Mouse (Mus musculus) embryo, embryonic 10.5 days (tissue): ENCODE measurements around the gene Col5a1.

Experiments used
- DNase-seq: peaks from one replicate; pipeline ENCODE4 v3.0.0-alpha.2; 2015; ENCODE audit warnings: low spot score

Gene Col5a1

DNA sequence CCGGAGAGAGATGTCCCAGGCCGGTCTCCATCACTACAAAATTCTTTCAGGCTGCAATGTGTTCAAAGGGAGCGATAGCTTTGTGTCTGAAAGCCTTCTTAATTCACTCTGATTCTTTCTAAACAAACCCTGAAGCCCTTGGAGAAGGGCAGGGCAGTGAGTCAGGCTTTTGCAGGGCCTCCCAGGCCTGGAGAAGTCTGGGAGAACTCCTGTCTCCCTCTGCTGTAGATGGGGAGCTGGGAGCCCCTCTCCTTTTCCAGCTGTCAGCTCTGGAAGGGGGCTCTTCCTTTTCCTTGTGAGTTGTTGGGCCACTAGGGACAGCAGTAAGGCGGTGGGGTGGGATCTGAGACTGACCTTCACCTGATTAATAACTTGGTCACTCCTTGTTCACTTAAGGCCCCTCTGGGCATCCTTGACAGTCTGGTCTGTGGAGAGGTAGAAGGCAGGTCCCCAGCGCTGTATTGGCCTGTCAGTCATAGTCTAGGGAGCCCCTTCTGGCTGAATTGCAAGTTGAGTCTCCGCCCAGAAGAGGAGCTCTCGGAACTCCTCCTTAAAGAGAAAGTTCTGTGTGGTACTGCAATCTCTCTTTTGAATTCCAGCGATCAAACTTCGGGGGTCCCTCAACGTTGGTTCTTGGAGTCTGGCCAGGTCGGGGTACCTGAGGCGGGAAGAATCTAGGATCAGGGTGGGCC, 623 bp upstream of the Col5a1 start:
- peak; percentile 82 for DNase-seq

DNA sequence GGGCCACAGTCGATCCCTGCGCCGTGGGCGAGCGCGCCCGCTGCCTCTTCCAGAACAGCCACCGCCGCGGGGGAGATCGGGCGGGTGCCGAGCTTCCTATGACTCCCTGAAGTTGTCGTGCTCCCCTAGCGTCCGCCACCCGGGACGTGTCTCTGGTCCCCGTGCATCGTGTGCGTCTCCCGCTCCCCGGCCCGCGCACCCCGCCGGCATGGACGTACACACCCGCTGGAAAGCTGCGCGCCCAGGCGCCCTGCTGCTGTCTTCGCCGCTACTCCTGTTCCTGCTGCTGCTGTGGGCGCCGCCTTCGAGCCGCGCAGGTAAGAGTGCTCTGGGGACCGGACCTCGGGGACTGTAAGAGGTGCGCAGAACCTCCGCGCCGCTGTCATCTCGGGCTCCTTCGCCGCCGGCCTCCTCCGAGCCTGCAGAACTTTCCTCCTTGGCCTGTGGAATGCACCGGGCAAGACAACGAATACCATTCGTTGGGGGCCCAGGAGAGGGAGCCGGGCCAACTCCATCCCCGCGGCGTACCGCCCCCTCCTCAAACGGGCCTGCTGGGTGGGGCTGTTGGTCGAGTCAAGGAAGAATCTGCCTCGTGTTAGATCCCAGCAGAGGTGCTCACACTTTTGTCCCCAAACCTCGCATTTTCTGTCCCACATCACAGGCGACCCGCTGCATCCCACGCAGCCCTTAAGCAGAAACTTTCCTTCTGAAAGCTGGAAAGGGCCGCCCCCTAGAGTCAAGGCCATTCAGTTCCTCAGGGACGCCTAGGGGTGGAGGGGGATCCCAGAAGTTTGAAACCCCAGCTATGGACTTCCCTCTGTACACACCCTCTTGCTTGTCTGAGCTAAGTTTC, 609 bp downstream of the Col5a1 start:
- DNase-seq, result peak; percentile 78

DNA sequence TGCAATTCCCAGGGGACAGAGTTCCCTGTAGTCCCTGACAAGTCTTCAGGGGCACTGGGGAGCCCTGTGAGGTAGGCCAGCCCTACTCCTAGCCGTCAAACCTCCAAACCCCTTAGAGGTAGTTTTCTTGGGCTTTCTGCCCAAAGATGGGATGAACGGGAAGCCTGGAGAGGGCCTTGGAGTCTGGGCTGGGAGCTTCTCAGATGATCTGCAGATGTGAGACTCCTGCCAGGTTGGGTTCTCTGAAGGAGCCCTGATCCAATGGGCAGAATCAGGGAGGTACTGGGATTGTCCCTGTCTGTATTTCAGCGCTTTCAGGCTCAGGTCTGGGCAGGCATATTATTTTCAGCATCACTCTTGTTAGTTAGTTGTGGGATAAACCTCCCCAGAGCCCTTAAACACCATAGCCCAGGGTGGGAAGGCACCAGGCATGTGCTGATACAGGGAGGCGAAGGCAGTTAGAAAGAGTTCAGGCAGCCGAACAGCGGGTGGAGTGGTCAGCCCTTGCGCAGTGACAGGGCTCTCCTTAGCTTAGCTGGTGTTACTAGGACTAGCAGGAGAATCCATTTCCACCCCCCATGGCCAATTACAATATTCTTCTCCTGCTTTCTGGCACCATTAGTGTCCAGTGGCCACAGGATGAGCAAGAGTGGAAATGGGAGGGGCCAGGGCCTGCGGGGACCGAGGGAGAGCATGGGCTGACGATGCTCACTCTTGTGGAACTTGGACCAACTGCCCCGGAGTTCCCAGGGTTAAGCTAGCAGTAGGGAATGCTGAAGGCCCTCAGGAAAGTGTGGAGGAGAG, 1.4 kb downstream of the Col5a1 start:
- no peak for DNase-seq

DNA sequence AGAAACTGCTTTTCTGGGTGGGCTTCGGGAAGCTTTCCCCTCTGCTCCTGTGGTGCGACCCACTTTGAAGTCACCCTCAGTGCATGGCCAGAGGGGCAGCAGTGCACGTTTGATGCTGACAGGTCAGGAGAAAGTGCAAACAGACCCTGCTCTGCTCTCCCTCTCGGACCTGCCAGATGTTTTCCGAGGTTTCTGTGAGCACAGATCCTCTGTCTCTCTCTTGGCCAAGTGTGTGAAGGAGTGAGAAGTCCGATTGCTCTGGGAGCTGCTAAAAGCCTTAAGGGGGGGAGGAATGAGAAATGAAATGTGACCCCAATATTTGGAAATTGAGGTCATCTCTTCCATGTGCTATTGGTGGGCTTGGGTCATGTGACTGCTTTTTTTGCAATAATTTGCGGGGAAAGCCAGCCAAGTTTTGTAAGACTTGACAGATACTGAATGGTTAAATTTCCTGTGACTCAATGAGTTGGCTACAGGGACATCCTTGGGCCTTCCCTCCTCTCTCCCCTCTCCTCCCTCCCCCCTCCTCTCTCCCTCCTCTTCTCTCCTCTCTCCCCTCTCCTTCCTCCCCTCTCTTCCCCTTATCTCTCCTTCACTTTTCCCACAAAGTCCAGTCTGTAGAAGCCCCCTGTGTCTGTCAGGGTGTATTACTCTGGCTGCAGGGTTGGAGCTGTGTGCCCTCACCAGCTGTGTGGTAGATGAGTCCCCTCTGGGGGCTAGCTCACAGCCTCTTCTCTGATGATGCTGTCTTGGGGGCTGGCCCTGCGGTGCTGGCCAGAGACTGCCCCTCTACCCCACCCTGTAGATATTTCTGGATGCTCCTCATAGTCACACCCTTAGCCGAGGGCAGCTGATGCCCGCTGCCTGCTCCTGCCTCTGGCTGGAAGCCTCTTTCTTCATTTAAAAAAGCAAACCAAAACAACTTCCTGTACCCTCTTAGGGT, 2.6 kb downstream of the Col5a1 start:
- peak; percentile 51 for DNase-seq

DNA sequence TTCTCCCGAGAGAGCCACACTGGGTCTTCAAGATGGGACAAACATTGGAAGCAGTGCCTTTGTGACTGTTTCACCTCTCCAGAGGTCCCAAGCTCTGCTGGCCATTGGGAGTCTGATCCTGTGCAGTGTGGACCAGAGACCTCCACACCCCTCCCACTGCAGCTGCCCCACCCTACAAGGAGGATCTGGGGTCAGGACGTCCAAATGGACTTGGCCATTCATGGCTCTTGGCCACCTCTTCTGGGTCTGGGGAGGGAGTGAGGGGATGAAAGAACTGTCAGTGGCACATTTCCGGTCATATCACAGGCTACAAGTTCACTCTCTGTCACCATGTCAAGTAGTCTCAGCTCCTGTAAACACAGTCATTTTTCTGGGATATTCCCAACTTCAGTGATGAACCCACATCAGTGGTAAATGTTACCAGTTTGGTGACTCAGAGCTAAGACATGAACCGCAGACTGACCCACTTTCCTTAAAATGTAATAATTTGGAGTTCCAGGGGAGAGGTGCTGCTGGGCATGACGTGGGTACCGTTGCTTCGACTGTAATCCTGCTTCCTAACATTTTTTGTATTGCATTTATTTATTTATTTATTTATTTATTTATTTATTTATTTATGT, 5.8 kb downstream of the Col5a1 start:
- no peak for DNase-seq

DNA sequence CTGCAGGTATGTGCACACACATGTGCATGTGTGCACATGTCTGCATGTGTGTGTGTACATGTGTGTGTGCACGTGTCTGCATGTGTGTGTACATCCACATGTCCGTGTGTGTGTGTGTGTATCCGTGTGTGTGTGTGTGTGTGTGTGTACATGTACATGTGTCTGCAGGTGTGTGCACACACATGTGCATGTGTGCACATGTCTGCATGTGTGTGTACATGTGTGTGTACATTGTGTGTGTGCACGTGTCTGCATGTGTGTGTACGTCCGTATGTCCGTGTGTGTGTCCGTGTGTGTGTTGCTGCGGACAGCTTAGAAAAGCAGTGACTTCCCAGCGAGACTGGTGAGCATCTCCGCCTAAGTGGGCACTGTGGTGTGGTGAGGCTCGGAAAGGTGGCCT, 6.8 kb downstream of the Col5a1 start:
- no peak for DNase-seq

DNA sequence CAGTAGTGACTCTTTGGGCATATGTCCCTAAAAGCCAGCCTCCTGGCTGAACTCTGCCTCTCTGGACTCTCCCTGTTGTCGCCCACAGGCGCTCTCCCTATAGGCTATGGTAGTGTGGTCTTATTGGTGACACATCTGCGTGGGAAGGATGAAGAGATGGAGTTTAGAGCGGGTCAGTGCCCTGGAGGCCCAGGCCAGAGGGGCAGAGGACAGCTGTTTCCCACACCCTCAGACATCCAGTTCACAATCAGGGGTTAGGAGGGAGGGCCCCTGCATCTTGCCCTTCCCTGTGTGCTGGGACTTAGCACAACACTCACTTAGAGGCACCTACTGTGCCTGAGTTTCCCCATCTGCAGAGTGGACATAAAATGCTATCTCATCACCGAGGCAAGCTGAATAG, 8.8 kb downstream of the Col5a1 start:
- DNase-seq, result no peak

DNA sequence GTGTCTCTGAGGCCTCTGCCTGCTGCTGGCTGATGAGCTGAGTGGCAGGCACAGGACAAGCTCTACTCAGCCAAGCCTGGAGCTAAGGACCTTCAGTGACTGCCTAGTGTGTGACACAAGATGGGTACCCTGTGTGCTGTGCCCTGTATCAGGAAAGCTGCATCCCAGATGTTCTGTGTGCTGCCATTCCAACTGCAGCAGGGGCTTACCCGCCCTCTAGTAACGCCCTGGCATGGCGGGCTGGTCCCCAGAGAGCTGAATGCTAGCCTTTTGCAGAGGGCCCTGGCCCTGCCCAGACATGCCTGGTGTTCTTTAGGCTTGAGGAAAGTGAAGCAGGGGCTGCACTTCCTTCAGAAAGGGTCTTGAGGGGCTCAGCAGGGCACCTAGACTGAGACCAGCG, 9.4 kb downstream of the Col5a1 start:
- DNase-seq, result no peak

DNA sequence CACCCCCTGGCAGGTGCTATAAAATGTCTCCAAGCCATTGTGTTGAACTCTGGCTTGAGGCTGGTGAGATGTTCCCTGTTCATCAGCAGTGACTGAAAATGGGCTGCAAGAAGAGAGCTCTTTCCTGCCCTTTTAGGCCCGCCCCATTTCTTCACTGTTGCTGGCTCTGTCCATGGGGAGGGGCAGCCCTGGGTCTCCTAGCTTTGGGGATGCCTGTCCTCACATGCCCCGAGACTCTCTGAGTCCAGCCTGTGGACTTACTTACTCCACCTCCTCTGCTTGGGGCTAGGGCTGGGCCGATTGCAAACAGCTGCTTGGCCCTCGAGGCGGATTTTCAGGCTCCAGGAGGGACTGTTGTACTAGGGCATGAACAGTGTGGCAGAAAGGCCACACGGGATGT, 10.9 kb downstream of the Col5a1 start:
- DNase-seq, result no peak

DNA sequence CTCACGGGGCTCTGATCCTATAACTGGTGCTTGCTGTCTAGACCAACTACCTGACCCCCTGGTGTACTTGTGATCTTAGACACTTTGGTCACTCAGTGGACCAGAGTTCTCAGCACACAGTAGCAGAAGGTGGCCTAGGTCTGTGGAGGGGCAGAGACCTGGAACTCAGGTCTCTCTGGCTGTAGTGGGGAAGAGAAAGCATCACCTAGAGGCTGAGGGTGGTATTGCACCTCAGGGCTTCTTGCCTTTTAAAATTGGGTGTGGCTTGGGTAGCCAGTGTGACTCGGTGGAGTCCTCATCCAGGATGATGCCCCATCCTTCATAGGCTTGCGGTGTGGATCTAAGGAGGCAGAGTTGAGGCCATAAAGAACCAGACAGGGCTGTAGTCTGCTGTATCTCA, 13.7 kb downstream of the Col5a1 start:
- peak; percentile 76 for DNase-seq

DNA sequence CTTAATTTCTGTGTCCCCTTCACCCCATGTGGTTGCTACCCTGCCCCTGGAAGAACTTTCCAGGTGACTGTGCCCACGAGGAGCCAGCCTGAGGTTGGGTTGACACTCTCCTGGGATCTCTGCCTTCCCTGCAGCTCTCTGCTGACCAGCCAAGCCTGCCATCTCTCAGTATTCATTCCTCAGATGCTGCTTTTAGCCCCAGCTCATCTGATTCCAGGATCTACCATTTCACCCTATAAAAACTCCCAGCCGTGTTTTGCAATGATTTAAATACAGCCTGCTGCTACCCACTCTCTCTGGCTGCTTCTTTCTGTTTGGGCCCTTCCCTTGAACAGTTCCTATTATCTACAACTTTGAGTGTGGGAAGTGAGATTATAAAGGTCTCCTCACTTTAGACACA, 14.9 kb downstream of the Col5a1 start:
- no peak for DNase-seq

DNA sequence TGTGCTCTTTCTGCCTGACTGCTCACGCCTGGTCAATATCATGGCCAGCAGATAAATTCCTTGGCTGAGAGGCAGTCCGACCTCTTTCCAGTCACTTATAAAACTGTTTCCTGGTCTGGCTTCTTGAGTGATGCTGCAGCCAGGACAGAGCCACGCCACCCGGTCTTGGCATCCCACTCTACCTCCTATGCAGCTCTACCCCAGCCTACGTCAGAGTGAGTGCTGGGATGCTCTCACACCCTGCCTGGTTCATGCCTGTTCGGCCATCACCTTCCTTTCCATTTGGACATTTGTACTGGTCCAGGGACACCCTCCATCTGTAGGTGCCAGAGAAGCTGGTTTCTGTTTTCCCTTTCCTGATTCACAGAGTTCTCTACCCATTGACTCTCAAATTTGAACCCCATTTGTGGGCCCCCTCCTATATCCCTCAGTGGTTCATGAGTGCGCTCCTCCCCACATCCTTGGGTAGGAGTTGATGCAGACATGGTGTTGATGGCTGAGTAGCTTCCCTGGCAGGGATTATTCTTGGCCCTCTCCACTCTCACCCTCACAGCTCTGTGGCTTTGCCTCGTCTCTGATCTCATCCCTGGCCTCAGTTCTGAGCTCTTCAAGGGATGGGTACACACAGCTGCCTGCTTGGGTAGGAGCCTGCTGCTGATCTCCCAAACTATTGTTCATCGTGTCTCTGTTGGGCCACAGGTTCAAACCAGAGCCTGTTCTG, 15.5 kb downstream of the Col5a1 start:
- DNase-seq, result no peak

DNA sequence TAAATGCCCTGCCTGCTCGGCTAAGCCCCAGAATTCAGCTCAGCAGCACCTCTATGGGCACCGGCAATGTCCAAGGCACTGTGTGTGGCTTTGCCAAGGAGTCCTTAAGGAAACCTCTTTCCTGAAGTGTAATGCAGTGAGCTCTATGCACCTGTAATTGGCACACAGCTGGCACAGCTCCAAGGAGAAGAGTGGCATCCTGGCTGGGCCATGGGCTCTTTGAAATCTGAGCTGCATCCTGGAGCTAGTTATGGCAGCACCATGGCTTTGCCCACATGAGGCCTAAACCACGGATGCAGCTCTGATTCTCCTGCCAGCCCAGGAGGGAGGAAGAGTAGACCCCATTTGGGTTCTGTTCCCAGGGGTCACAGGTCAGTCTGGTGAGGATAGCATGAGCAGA, 16.1 kb downstream of the Col5a1 start:
- no peak for DNase-seq

DNA sequence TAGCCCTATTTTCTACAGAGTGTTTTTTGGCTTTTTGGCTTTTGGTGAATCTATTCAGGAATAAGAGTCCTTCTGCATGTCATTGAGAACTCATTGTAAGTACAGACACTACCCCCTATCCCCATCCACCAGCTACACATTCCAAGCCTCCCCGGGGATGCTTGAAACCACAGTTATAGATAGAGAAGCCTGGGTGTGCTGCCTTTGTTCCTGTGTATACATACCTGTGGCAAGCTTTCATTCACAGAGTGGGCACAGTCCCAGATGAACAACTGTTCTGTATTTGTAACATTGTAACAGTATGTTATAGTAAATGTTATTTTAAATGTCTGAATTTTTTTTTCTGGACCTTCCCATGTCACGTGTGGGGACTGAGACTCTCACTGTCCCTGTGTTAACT, 19.2 kb downstream of the Col5a1 start:
- no peak for DNase-seq

DNA sequence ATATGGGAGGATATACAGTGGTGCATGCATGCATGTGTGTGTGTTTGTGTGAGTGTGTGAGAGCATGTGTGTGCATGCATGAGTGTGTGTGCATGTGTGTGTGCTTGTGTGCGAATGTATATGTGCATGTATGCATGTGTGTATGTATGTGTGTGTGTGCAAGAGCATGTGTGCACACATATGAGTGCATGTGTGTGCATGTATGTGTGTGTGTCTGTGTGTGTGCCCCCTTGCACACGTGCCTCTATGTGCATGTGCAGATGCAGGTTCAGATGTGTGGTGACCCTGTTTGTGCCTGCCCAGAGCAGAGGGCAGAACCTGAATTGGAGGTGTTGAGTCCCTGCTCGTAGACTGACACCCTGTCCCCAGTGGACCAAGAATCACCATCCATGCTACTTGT, 24.3 kb downstream of the Col5a1 start:
- DNase-seq, result no peak

DNA sequence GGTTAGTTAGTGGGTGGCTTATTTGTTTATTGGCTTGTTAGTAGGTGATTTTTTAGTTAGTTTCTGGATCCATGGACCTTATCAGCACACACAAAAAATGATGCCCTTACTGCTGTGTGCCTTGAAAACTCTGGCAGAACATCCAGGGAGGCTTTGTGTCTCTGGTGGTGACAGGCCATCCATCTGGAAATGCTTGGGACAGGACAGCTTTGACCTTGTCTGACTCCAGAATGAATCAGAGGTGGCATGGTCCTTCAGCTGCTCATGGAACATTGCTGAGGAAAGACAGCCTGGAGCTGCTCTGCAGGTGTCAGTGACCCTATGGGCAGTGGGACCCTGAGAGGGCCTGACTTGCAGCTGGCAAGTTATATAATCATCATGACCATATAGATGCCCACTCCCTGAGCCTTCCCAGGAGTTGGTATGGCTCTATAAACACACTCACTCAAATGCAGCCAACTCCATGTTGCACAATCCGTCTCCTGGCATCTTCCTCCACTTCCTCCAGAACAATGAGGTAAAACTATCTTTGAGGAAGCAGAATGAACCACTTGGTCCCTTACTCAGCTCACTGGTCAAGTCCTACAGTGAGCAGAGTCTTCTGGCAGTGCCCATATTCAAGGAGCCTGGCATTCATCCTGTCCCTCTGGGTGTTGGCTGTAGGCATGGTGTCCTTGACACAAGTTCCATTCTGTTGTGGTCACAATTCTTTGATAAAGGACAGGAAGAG, 26.5 kb downstream of the Col5a1 start:
- no peak for DNase-seq

DNA sequence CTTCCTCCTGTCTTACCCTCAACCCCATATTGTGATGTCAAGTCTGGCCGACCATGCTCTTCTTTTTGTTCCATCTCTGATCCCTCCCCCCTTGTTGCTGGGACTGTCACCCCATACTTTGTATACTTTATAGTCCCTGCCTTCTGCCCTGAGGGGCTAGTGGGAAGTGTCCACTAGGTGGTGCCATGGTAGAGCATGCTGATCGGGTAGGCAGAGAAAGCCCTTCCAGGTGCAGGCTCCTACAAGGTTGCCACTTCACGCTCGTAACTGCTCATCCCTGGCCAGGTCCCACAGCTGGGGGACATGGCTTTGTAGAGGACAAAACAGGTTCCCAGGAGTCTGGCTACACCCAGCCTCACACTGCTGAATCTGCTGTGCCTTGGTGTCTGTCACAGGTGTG, 29.5 kb downstream of the Col5a1 start:
- no peak for DNase-seq

DNA sequence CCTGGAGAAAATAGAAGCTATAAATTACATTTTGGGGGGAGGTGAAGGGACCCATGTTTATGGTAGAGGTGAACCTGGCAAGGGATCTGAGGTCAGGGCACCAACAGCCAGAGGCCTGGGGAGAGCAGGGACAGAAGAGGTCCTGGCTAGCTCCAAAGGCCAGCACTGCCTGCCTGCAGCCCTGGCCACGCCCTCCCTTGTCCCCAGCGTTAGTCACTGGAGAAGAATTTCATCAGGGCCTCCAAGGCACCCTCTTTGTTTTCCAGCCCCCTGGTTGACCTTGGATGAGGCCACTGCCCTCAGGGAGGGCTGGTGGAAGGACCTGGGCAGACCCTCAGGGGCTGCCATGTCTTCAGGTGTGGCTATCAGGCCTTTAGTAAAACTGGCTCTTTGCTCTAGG, 30.1 kb downstream of the Col5a1 start:
- no peak for DNase-seq

DNA sequence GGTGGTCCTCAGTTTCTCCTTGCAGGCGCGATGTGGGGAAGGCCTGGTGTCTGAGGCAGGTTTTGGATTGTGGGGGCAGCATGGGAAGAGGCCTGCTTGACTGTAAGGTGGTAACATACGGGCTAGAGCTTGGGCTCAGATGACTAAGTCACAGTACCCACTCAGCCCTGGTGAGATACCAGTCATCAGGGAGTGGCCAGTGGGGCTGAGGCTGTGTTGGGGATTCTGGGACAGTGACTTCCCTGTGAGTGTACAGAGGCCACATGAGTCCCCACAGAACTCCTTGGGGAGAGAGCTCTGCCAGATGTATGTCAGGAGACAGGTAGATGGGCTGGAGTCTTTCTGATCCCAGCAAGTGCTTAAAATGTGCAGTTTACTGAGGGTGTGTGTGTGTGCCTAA, 31.0 kb downstream of the Col5a1 start:
- DNase-seq, result no peak

DNA sequence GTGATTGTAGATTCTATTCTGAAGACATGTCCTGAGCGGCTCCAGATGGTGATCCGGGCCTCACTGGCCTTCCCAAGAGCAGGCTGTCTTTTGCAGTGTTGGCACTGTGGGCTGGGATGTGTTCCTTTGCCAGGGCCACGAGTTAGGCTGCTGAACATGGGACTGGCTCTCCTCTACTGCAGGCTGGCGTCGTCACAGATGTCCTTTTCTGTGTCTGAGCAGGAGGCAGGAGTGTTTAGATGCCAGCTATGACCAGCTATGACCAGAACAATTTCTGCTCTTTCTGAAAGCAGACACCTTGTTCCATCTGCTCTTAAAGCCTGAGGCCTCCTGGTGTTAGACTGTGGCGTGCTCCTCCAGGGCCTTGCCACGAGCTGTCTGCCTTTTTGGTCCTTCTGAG, 31.9 kb downstream of the Col5a1 start:
- DNase-seq, result no peak
